Mouse (Mus musculus) myocyte (in vitro differentiated cells): ENCODE results near the gene Usb1. TPM values are rescaled to one million over a fixed set of nuclear protein-coding genes. Genes with fewer than 3 reads are reported as not detected.

Source experiments
- H3K27me3 ChIP-seq: one replicate; pipeline ENCODE4 v1.6.1; 2011; ENCODE audit not compliant: control insufficient read depth, insufficient read depth, insufficient read length
- H3K36me3 ChIP-seq: one replicate; pipeline ENCODE4 v1.6.1; 2011; ENCODE audit not compliant: control insufficient read depth, insufficient read depth
- H3K4me2 ChIP-seq: one replicate; pipeline ENCODE4 v1.6.1; 2011; ENCODE audit warnings: low read depth, control low read depth
- H3K4me3 ChIP-seq: one replicate; pipeline ENCODE4 v1.5.1; 2011; ENCODE audit warnings: mild to moderate bottlenecking, control low read depth, moderate library complexity
- H3K79me2 ChIP-seq: one replicate; pipeline ENCODE4 v1.6.1; 2011; ENCODE audit not compliant: control insufficient read depth, insufficient read depth
- H3ac ChIP-seq: one replicate; pipeline ENCODE4 v1.6.1; 2011; ENCODE audit not compliant: control insufficient read depth, insufficient read length
- CEBPB ChIP-seq: IDR thresholded peaks from 2 replicates; pipeline ENCODE4 v1.6.1; 2011; ENCODE audit warnings: mild to moderate bottlenecking, moderate library complexity; ENCODE audit not compliant: poor library complexity, insufficient read depth, severe bottlenecking
- E2F4 ChIP-seq: IDR thresholded peaks from one replicate; pipeline ENCODE4 v1.6.1; 2011; ENCODE audit warnings: mild to moderate bottlenecking, control low read depth, moderate library complexity; ENCODE audit not compliant: insufficient read depth
- MAX ChIP-seq: IDR thresholded peaks from one replicate; pipeline ENCODE4 v1.6.1; 2011; ENCODE audit warnings: low read depth, mild to moderate bottlenecking, control low read depth
- MYOD1 ChIP-seq, 3 experiments: IDR thresholded peaks; one replicate each; pipeline ENCODE4 v1.6.1; 2011; ENCODE audit warnings: control low read depth in 2 of 3, low read depth in 2 of 3, mild to moderate bottlenecking in 2 of 3, moderate library complexity in 1 of 3; ENCODE audit not compliant: insufficient read length in 2 of 3, control insufficient read depth in 1 of 3
- MYOG ChIP-seq, 3 experiments: IDR thresholded peaks; one replicate each; pipeline ENCODE4 v1.6.1; 2011; ENCODE audit warnings: control low read depth in 2 of 3, low read depth in 2 of 3, mild to moderate bottlenecking in 2 of 3; ENCODE audit not compliant: insufficient read length in 2 of 3, control insufficient read depth in 1 of 3, insufficient read depth in 1 of 3
- POLR2A ChIP-seq: IDR thresholded peaks from one replicate; pipeline ENCODE4 v1.6.1; 2011; ENCODE audit warnings: low read depth, mild to moderate bottlenecking, control low read depth, moderate library complexity; ENCODE audit not compliant: insufficient read length
- POLR2AphosphoS2 ChIP-seq: IDR thresholded peaks from one replicate; pipeline ENCODE4 v1.6.1; 2011; ENCODE audit warnings: low read depth, control low read depth; ENCODE audit not compliant: insufficient read length
- REST ChIP-seq: IDR thresholded peaks from one replicate; pipeline ENCODE4 v1.6.1; 2011; ENCODE audit warnings: mild to moderate bottlenecking, control low read depth, moderate library complexity; ENCODE audit not compliant: insufficient read depth, insufficient read length
- SRF ChIP-seq: IDR thresholded peaks from one replicate; pipeline ENCODE4 v1.6.1; 2011; ENCODE audit warnings: low read depth; ENCODE audit not compliant: control insufficient read depth, insufficient read length
- TCF12 ChIP-seq: IDR thresholded peaks from one replicate; pipeline ENCODE4 v1.6.1; 2011; ENCODE audit warnings: mild to moderate bottlenecking, control low read depth; ENCODE audit not compliant: poor library complexity, insufficient read depth, severe bottlenecking
- TCF3 ChIP-seq: IDR thresholded peaks from one replicate; pipeline ENCODE4 v1.6.1; 2011; ENCODE audit warnings: low read depth, control low read depth; ENCODE audit not compliant: insufficient read length
- USF1 ChIP-seq: IDR thresholded peaks from one replicate; pipeline ENCODE4 v1.6.1; 2011; ENCODE audit warnings: low read depth, mild to moderate bottlenecking, control low read depth, moderate library complexity
- polyA plus RNA-seq: library from polyadenylated mRNA; unstranded; fragments of >200 nt; fragmentation: generic; extraction: Trizol; gene quantifications from one replicate; pipeline ENCODE4 v1.2.1, GENCODE M21; 2012; ENCODE audit warnings: missing spikeins

The Usb1 gene
- polyA plus RNA-seq, 1 experiment, result 42.8 TPM

- Histone ChIP-seq H3ac (no peak overlapping the region), H3K27me3 (peaks cover 4% of the 10 kb centered on the region), H3K79me2 (no peaks in the 10 kb centered on the region), H3K4me2 (no peak overlapping the region), H3K4me3 (no peak overlapping the region), H3K36me3 (no peaks in the 10 kb centered on the region)
- TF ChIP-seq TCF3, result no peak
Observed at GRCm38 (mm10) chr8:95305526-95305925, 26.6 kb upstream of the Usb1 start.

GRCm38 (mm10) chr8:95306431-95306830, 25.7 kb upstream of the Usb1 start, which contains the start of gene Cngb1:
Gene Cngb1, minus strand, starts transcription at chr8:95306585.
- TF ChIP-seq CEBPB (no peak), MYOD1 (IDR thresholded peaks at IDR 0.05; ENCODE audit: control insufficient read depth in 1 of 3, insufficient read length in 2 of 3, low read depth in 2 of 3) (no peak), POLR2AphosphoS2 (no peak), MYOG (IDR thresholded peaks at IDR 0.05; ENCODE audit: control insufficient read depth in 1 of 3, insufficient read depth in 1 of 3, insufficient read length in 2 of 3, low read depth in 2 of 3) (no peak), REST (no peak), SRF (no peak), POLR2A (no peak), E2F4 (no peak)
- H3K36me3 ChIP-seq, result no peaks in the 10 kb centered on the region
- H3K4me2 ChIP-seq, result no peak within 1 kb of the TSS
- H3ac ChIP-seq, result no peak within 1 kb of the TSS
- H3K79me2 ChIP-seq, result no peaks in the 10 kb centered on the region
- no peak within 1 kb of the TSS for H3K4me3 ChIP-seq
- H3K27me3 ChIP-seq, result peaks cover 4% of the 10 kb centered on the region

DNA sequence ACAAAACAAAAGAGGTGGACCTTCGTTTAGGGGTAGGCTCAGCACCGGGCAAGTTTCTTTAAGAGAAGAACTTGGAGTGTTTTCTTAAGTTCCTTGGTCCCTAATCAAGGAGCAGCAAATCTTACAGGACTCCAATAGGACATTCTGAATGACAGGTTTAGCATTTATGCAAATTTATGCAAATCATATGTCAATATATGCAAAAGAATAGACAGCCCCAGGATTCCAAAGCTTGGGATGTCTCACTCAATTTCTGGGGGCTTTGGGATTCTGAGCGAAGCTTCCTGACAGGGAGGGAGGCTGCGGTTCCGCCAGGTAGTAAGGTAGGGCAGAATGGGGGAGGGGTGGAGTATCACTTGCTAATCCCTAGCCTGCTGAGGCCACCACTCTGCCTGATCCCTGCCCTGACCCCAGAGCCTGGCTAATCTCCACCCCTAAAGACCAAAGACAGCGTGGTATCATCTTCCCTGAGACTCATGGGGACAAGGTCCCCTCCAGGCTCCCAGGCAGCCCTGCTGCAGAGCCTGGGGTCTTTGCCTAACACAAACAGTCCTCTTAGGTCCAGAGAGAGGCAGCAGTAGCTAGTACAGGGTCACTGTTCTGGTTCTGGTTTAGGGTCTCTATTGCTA, 21.6 kb upstream of the Usb1 start, which contains the start of gene Tepp:
Gene Tepp (plus strand): TSS at position 225 of the 629 bp plus-strand sequence.
- Histone ChIP-seq H3K36me3 (no peaks in the 10 kb centered on the region), H3ac (no peak within 1 kb of the TSS), H3K4me3 (no peak within 1 kb of the TSS), H3K4me2 (no peak within 1 kb of the TSS), H3K79me2 (no peaks in the 10 kb centered on the region), H3K27me3 (no peaks in the 10 kb centered on the region)
- TF ChIP-seq TCF12, result no peak

DNA sequence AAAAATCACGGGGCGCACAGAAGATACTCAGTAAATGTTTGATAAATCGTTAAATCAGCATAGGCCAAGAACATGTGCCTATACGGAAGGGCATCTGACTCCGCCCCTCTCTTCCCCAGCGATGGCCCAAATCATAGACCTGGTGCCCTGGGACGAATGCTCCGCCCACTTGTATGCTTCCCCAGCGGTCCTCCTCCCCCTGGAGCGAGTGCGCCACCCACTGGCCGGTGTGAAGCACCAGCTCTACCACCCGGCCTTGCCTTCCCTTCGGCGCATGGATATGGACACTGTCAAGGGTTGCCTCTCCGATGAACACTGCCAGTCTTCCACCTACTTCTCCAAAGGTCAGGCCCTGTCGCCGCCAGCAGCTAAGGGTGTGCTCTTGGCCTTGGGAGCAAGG, 19.2 kb upstream of the Usb1 start:
- no peaks in the 10 kb centered on the region for H3K27me3 ChIP-seq
- H3K36me3 ChIP-seq, result no peaks in the 10 kb centered on the region
- no peak overlapping the region for H3K4me2 ChIP-seq
- H3ac ChIP-seq, result no peak overlapping the region
- no peak for TF ChIP-seq TCF3
- TF ChIP-seq TCF12, result no peak
- TF ChIP-seq E2F4, result no peak
- no peak for TF ChIP-seq POLR2A
- no peak for TF ChIP-seq CEBPB
- TF ChIP-seq MAX, result no peak
- no peak for TF ChIP-seq SRF
- TF ChIP-seq REST, result no peak
- TF ChIP-seq MYOD1 (IDR thresholded peaks at IDR 0.05; ENCODE audit: control insufficient read depth in 1 of 3, insufficient read length in 2 of 3, low read depth in 2 of 3), result no peak
- TF ChIP-seq POLR2AphosphoS2, result no peak
- no peak for TF ChIP-seq MYOG (IDR thresholded peaks at IDR 0.05; ENCODE audit: control insufficient read depth in 1 of 3, insufficient read depth in 1 of 3, insufficient read length in 2 of 3, low read depth in 2 of 3)
- no peak for TF ChIP-seq USF1
- no peak overlapping the region for H3K4me3 ChIP-seq
- H3K79me2 ChIP-seq, result no peaks in the 10 kb centered on the region

GRCm38 (mm10) chr8:95313857-95314256, 18.2 kb upstream of the Usb1 start:
- Histone ChIP-seq H3ac (no peak overlapping the region), H3K36me3 (no peaks in the 10 kb centered on the region), H3K4me3 (no peak overlapping the region), H3K79me2 (no peaks in the 10 kb centered on the region), H3K4me2 (no peak overlapping the region), H3K27me3 (no peaks in the 10 kb centered on the region)
- TF ChIP-seq MYOD1 (IDR thresholded peaks at IDR 0.05; ENCODE audit: control insufficient read depth in 1 of 3, insufficient read length in 2 of 3, low read depth in 2 of 3) (no peak), REST (no peak), POLR2AphosphoS2 (no peak), MAX (no peak), USF1 (no peak), TCF3 (no peak), MYOG (IDR thresholded peaks at IDR 0.05; ENCODE audit: control insufficient read depth in 1 of 3, insufficient read depth in 1 of 3, insufficient read length in 2 of 3, low read depth in 2 of 3) (no peak), CEBPB (no peak), TCF12 (no peak), E2F4 (no peak), SRF (no peak), POLR2A (no peak)
